Mouse (Mus musculus) E14TG2a.4 (cell line): ENCODE data around the gene Cacna1g.
A peak's percentile ranks its signal among the peaks of the same experiment; 100 is the strongest.

Source experiments
- H3K27me3 ChIP-seq: 2 replicates; pipeline ENCODE4 v1.6.1; 2014; ENCODE audit warnings: low read length, control low read depth; ENCODE audit not compliant: insufficient read depth
- H3K36me3 ChIP-seq: 2 replicates; pipeline ENCODE4 v1.6.1; 2014; ENCODE audit warnings: low read length, control low read depth; ENCODE audit not compliant: insufficient read depth
- H3K4me1 ChIP-seq: replicated peaks from 2 replicates; pipeline ENCODE4 v1.6.1; 2014; ENCODE audit warnings: low read depth, low read length, control low read depth
- H3K4me3 ChIP-seq: replicated peaks from 2 replicates; pipeline ENCODE4 v1.5.1; 2014; ENCODE audit warnings: mild to moderate bottlenecking, low read length
- H3K9me3 ChIP-seq: 2 replicates; pipeline ENCODE4 v1.6.1; 2014; ENCODE audit warnings: low read length, control low read depth
- CTCF ChIP-seq: conservative IDR thresholded peaks from 2 replicates; pipeline ENCODE4 v1.5.1; 2014; ENCODE audit warnings: low read length
- NANOG ChIP-seq: IDR thresholded peaks from 2 replicates; pipeline ENCODE4 v1.6.1; 2014; ENCODE audit warnings: borderline replicate concordance, low read length, mixed read lengths
- POU5F1 ChIP-seq: IDR thresholded peaks from 2 replicates; pipeline ENCODE4 v1.6.1; 2014; ENCODE audit warnings: low read length, borderline replicate concordance

Gene Cacna1g

DNA sequence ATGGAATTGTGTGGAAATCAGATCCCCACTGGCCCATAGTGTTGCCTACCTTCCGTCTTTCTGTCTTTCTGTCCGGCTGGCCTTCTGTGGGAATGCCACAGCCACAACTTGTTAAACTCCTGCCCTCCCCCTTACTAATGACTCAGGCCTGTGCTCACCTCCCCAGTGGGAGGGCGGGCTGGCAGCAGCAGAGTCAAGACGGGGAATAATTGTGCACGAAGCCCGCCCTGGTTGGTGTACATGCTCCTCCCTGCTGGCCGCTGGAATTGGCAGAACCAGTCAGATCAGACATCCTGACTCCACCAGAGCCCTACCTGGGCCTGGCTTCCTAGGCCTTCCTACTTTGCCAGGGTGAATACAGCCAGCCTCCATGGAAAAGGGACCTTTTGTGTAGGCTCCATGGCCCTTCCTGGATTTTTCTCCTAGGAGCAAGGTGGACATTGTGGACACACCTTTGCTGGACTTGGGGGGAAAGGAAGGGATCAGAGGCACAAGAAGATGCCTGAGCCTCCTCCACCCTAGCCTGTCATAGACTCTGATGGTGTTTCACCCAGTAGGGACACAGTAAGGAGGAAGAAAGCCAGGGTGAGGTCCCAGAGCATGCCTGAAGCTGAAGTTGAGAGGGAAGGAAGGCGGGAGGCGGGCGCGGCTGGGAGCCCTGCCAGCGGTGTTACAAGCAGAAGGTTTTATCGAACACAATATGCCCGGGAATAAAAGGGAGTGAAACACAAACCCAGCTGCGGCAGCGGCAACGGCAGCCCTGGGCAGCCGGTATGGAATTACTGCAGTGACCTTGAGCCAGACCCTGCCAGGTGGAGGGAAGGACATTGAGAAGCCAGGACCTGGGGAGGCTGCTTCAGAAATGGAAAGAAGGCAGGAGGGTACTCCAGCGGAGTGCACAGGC is 24.3 kb upstream of the Cacna1g start:
- Histone ChIP-seq H3K9me3 (no peaks in the 10 kb centered on the region), H3K36me3 (no peaks in the 10 kb centered on the region), H3K4me1 (peaks cover 46% of the 10 kb centered on the region), H3K4me3 (peak overlapping the region; percentile 41; the same call in 1 of the 2 replicates), H3K27me3 (peaks cover 93% of the 10 kb centered on the region)
- no peak for TF ChIP-seq CTCF
- TF ChIP-seq POU5F1, result no peak
- no peak for TF ChIP-seq NANOG

DNA sequence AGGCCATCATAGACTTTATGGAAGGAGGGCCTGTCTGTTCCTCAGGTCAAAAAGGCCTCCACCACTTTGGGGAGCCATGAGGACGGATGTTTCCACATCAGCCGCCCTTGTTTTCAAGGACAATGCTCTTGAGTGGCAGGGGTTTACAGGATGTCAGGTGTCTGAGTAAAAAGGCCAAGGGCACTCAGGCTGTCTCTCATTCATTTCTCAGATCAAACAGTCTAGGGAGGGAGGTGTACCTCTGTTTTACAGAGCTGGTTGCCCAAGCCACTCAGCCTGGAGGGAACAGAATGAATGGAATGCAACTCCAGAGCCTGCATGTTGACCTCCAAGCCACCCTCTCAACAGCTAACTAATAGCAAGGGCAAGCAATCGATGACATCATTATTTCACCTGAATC is 21.4 kb upstream of the Cacna1g start:
- Histone ChIP-seq H3K9me3 (no peaks in the 10 kb centered on the region), H3K36me3 (no peaks in the 10 kb centered on the region), H3K4me3 (no peak overlapping the region), H3K4me1 (peaks cover 54% of the 10 kb centered on the region), H3K27me3 (peaks cover 94% of the 10 kb centered on the region)
- no peak for TF ChIP-seq NANOG
- no peak for TF ChIP-seq POU5F1
- no peak for TF ChIP-seq CTCF

DNA sequence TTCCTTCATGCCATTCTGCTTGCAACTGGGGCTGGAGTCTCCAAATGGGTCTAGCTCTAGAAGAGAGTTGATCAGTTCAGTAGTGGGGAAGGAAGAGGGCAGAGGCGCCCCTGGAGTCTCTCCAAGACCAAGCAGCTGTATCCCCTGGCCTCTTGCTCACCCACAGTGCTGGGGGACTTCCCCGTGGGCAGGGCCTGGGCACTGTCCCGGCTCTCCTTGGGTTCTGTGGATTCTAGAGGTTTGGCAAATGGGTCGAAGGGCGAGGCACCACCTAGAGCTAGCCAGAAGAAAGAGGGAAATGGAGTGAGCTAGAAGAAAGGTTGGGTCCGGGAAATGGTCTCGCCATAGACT is 17.7 kb upstream of the Cacna1g start:
- Histone ChIP-seq H3K27me3 (peaks cover 94% of the 10 kb centered on the region), H3K36me3 (no peaks in the 10 kb centered on the region), H3K4me3 (peak overlapping the region; percentile 86), H3K4me1 (peaks cover 29% of the 10 kb centered on the region), H3K9me3 (no peaks in the 10 kb centered on the region)
- no peak for TF ChIP-seq POU5F1
- TF ChIP-seq NANOG, result no peak
- no peak for TF ChIP-seq CTCF

DNA sequence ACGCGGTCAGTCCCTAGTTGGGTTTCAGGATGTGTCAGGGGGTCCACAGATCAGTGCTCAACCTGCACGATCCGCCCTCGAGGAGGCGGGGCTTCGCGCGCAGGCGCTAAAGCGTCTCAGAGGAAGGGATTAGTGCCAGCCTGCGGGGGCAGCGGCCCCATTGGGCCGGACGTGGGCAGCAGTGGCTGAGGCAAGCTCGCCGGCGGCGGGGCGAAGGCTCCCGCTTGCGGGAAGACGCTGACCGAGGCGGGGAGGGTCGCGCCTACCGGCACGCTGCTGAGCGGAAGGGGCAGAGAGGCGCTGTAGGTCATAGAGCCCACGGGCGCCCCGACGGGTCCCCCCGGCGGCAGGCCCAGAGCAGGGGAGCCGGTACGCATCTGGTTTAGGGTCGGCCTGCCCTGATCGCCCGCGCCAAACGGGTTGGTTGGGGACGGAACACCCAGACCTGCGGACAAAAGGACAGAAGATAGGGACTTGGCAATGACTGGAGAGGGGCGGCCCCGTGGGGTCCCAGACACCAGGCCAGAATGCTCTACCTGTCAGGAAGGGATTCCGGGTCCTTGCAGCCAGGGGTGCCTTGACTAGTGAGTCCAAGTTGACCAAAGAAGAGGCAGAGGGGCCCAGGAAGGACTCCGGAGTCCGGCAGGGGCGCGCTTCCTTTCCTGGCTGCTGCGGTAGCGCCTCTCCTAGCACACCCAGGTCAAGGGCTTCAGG is 17.2 kb upstream of the Cacna1g start:
- no peaks in the 10 kb centered on the region for H3K9me3 ChIP-seq
- no peaks in the 10 kb centered on the region for H3K36me3 ChIP-seq
- TF ChIP-seq POU5F1 (no peak), CTCF (no peak), NANOG (no peak)
- H3K4me3 ChIP-seq, result peak overlapping the region; percentile 86
- H3K27me3 ChIP-seq, result peaks cover 94% of the 10 kb centered on the region
- peaks cover 26% of the 10 kb centered on the region for H3K4me1 ChIP-seq

DNA sequence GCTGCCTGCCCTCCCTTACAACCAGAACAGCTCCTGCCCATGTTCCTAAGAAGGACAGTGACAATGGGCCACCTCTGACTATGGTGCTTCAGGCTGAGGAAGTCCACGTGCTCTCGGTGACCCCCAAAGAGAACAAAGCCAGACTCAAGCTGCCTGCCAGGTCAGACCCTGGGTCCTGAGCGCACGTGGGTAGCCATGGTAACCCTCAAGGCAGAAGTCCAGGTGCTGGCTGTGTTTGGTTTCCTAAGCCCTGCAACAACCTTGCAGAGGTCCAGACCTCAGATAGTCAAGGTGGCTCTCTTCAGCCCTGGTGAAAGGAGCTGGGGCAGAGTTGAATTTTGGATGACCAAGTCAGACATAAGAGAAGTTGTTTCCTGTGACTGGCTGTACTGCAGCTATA is 15.7 kb upstream of the Cacna1g start:
- Histone ChIP-seq H3K9me3 (no peaks in the 10 kb centered on the region), H3K27me3 (peaks cover 95% of the 10 kb centered on the region), H3K4me1 (peaks cover 20% of the 10 kb centered on the region), H3K4me3 (no peak overlapping the region), H3K36me3 (no peaks in the 10 kb centered on the region)
- TF ChIP-seq NANOG (no peak), POU5F1 (no peak), CTCF (no peak)

DNA sequence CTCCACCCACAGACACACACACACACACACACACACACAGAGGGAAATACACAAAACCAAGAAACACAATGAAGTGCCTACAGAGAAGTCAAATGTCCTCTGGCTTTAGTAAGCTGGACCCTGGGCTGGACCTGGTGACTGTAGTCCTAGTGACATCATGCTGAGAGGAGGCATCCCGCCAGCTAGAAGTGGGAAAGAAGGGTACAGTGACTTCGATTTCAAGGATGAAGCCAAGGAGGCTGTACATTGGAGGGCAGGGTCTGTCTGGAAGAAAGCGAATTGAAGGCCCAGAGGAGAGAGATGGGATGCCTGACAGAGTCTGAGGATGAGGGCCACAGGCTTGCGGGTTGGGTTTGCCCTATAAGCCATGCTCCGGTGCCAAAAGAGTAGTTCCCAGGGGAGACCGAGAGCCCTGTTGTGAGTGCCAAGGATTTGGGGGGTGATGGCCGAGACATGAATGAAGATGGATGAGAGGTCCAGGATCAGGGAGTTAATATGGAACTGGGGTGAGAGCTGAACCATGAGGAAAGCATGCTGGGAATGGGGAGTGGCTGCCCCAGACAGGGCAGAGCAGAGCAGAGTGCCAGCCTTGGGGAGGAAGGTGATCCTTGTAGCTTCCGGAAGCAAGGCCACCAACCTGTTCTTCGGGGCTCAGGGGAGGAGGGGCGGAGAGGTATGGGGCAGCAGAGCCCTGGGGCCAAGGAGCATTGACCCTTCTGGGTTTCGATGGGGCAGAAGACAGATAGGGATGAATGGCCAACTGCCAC is 15.0 kb upstream of the Cacna1g start:
- Histone ChIP-seq H3K27me3 (peaks cover 95% of the 10 kb centered on the region), H3K4me3 (no peak overlapping the region), H3K36me3 (no peaks in the 10 kb centered on the region), H3K9me3 (no peaks in the 10 kb centered on the region), H3K4me1 (peaks cover 22% of the 10 kb centered on the region)
- TF ChIP-seq NANOG, result no peak
- TF ChIP-seq POU5F1, result no peak
- no peak for TF ChIP-seq CTCF

DNA sequence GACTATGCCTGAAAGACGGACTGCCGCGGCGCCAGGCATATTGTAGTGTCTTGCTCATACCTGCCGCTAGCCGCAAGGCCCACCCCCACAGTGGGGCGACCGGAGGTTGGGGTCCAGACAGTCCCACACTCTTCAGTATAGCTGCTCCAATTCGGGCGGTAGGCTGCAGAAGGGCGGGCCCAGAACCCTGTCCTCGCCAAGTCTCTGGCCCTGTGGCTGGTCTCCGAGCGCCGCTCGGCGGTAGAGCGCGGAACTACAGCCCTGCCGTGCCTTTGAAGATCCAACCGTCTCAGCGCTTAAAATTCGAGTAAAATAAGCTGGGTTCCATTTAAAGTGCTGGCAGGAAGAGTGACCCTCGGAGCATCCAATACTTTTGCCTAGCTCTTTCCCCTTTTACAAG is 12.0 kb upstream of the Cacna1g start, which contains the start of gene Spata20:
TSS of gene Spata20 (minus strand) at position 179 of the 400 bp plus-strand sequence.
- TF ChIP-seq NANOG (no peak), CTCF (peak; percentile 100), POU5F1 (no peak)
- Histone ChIP-seq H3K9me3 (no peaks in the 10 kb centered on the region), H3K4me3 (no peak within 1 kb of the TSS; the same call in 1 of the 2 replicates), H3K4me1 (peaks cover 20% of the 10 kb centered on the region), H3K36me3 (no peaks in the 10 kb centered on the region), H3K27me3 (peaks cover 80% of the 10 kb centered on the region)

DNA sequence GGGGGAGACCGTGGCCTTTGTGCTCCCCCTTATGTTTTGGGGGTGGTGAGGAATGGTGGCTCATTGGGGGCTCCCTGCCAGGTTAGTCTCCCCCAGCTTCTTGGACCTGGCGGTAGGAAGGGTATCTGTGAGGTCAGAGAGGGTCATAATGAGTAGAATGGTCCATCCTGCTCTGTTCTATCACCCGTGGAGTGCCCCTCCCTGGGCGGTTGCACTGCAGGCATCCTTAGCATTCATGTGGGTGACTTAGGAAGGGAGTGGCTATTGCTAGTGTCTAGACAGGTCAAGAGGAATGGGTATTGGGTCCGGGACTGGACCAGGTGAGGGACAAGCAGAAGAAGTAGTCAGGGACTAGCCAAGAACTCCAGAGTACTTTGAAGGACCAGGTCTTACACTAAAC is 11.2 kb upstream of the Cacna1g start:
- Histone ChIP-seq H3K36me3 (no peaks in the 10 kb centered on the region), H3K4me1 (peaks cover 16% of the 10 kb centered on the region), H3K9me3 (no peaks in the 10 kb centered on the region), H3K27me3 (peaks cover 80% of the 10 kb centered on the region), H3K4me3 (no peak overlapping the region)
- no peak for TF ChIP-seq POU5F1
- no peak for TF ChIP-seq CTCF
- no peak for TF ChIP-seq NANOG
